Mouse (Mus musculus): ENCODE measurements around the gene Thnsl2. TPM values are rescaled to one million over a fixed set of nuclear protein-coding genes. Genes with fewer than 3 reads are reported as not detected.

The Thnsl2 gene
- polyA plus RNA-seq, 1 experiment from 2014 or later: 99.3 TPM

- WGBS: 76% methylated on average over 3 of the region's 3 CpGs
- H3K4me1 ChIP-seq (replicated peaks; ENCODE audit: insufficient read depth, low read length): no peaks in the 10 kb centered on the region
- H3K4me3 ChIP-seq (replicated peaks; ENCODE audit: low read depth, low read length): no peak overlapping the region
- H3K9ac ChIP-seq (ENCODE audit: low read depth, low read length): no peak overlapping the region
- H3K4me2 ChIP-seq (ENCODE audit: low read length): no peak overlapping the region
- no peak for ATAC-seq (replicated peaks; ENCODE audit: low FRiP score, low read depth)
- no peak for TF ChIP-seq CTCF (IDR thresholded peaks at IDR 0.05; ENCODE audit: low read depth)
- no peak overlapping the region for H3K27ac ChIP-seq
- H3K9me3 ChIP-seq (replicated peaks; ENCODE audit: low read length): no peaks in the 10 kb centered on the region
- no peak for DNase-seq (ENCODE audit: low spot score)
- no peaks in the 10 kb centered on the region for H3K36me3 ChIP-seq (ENCODE audit: insufficient read depth, low read length)
- no peaks in the 10 kb centered on the region for H3K27me3 ChIP-seq (ENCODE audit: insufficient read depth, low read length)
Observed at GRCm38 (mm10) chr6:71126290-71126689, 17.9 kb downstream of the Thnsl2 start.

- TF ChIP-seq CTCF (IDR thresholded peaks at IDR 0.05; ENCODE audit: low read depth): peak; percentile 94
- WGBS: 2% methylated on average over 3 of the region's 3 CpGs
- H3K27me3 ChIP-seq (ENCODE audit: insufficient read depth, low read length): no peaks in the 10 kb centered on the region
- peak; percentile 91 for DNase-seq (ENCODE audit: low spot score)
- no peaks in the 10 kb centered on the region for H3K36me3 ChIP-seq (ENCODE audit: insufficient read depth, low read length)
- H3K9me3 ChIP-seq (replicated peaks; ENCODE audit: low read length): no peaks in the 10 kb centered on the region
- no peaks in the 10 kb centered on the region for H3K4me1 ChIP-seq (replicated peaks; ENCODE audit: insufficient read depth, low read length)
- H3K27ac ChIP-seq: no peak overlapping the region
- H3K4me3 ChIP-seq (replicated peaks; ENCODE audit: low read depth, low read length): no peak overlapping the region
- H3K4me2 ChIP-seq (ENCODE audit: low read length): no peak overlapping the region
- ATAC-seq (replicated peaks; ENCODE audit: low FRiP score, low read depth): peak; percentile 66
- no peak overlapping the region for H3K9ac ChIP-seq (ENCODE audit: low read depth, low read length)
Observed at GRCm38 (mm10) chr6:71125043-71125893, 19.0 kb downstream of the Thnsl2 start.

GRCm38 (mm10) chr6:71119577-71120254, 24.5 kb downstream of the Thnsl2 start:
- Histone ChIP-seq H3K27ac (no peak overlapping the region), H3K4me3 (replicated peaks; ENCODE audit: low read depth, low read length) (no peak overlapping the region), H3K4me2 (ENCODE audit: low read length) (no peak overlapping the region), H3K4me1 (replicated peaks; ENCODE audit: insufficient read depth, low read length) (no peaks in the 10 kb centered on the region), H3K9ac (ENCODE audit: low read depth, low read length) (no peak overlapping the region), H3K36me3 (ENCODE audit: insufficient read depth, low read length) (no peaks in the 10 kb centered on the region), H3K9me3 (replicated peaks; ENCODE audit: low read length) (no peaks in the 10 kb centered on the region), H3K27me3 (ENCODE audit: insufficient read depth, low read length) (no peaks in the 10 kb centered on the region)
- ATAC-seq (replicated peaks; ENCODE audit: low FRiP score, low read depth) (peak; percentile 29; the same call in 1 of the 2 replicates), DNase-seq (ENCODE audit: low spot score) (no peak)
- no peak for TF ChIP-seq CTCF (IDR thresholded peaks at IDR 0.05; ENCODE audit: low read depth)
- WGBS: 12% methylated on average over 9 of the region's 10 CpGs

- DNase-seq (ENCODE audit: low spot score) (peak; percentile 61), ATAC-seq (replicated peaks; ENCODE audit: low FRiP score, low read depth) (no peak)
- no peaks in the 10 kb centered on the region for H3K9me3 ChIP-seq (replicated peaks; ENCODE audit: low read length)
- H3K36me3 ChIP-seq (ENCODE audit: insufficient read depth, low read length): no peaks in the 10 kb centered on the region
- no peak overlapping the region for H3K9ac ChIP-seq (ENCODE audit: low read depth, low read length)
- H3K4me3 ChIP-seq (replicated peaks; ENCODE audit: low read depth, low read length): no peak overlapping the region
- no peaks in the 10 kb centered on the region for H3K27me3 ChIP-seq (ENCODE audit: insufficient read depth, low read length)
- H3K4me1 ChIP-seq (replicated peaks; ENCODE audit: insufficient read depth, low read length): no peaks in the 10 kb centered on the region
- TF ChIP-seq CTCF (IDR thresholded peaks at IDR 0.05; ENCODE audit: low read depth): no peak
- 46% methylated on average over 11 of the region's 11 CpGs for WGBS
- no peak overlapping the region for H3K4me2 ChIP-seq (ENCODE audit: low read length)
- no peak overlapping the region for H3K27ac ChIP-seq
Observed at GRCm38 (mm10) chr6:71111419-71112113, 32.7 kb downstream of the Thnsl2 start.

GRCm38 (mm10) chr6:71106170-71106945, 37.9 kb downstream of the Thnsl2 start:
- H3K4me1 ChIP-seq (replicated peaks; ENCODE audit: insufficient read depth, low read length): no peaks in the 10 kb centered on the region
- no peak overlapping the region for H3K9ac ChIP-seq (ENCODE audit: low read depth, low read length)
- WGBS: 63% methylated on average over 19 of the region's 19 CpGs
- ATAC-seq (replicated peaks; ENCODE audit: low FRiP score, low read depth) (no peak), DNase-seq (ENCODE audit: low spot score) (peak; percentile 35)
- no peak for TF ChIP-seq CTCF (IDR thresholded peaks at IDR 0.05; ENCODE audit: low read depth)
- H3K4me3 ChIP-seq (replicated peaks; ENCODE audit: low read depth, low read length): no peak overlapping the region
- H3K9me3 ChIP-seq (replicated peaks; ENCODE audit: low read length): no peaks in the 10 kb centered on the region
- H3K27ac ChIP-seq: peak overlapping the region; percentile 25; the same call in 1 of the 2 replicates
- H3K36me3 ChIP-seq (ENCODE audit: insufficient read depth, low read length): no peaks in the 10 kb centered on the region
- H3K27me3 ChIP-seq (ENCODE audit: insufficient read depth, low read length): no peaks in the 10 kb centered on the region
- 0 out of 2 replicates have a peak overlapping the region, but pooled peaks have one; percentile 15 for H3K4me2 ChIP-seq (ENCODE audit: low read length)

Data from kidney, postnatal 0 days (tissue).